Mouse (Mus musculus): ENCODE measurements around the gene Hist1h2bg. TPM values are rescaled to one million over a fixed set of nuclear protein-coding genes. Genes with fewer than 3 reads are reported as not detected.
"Not testable (repeated sequence)": the region's sequence is repeated elsewhere in the genome, so short reads cannot be mapped to it uniquely, and the experiment has no call there.

Hist1h2bg gene
- polyA plus RNA-seq, 1 experiment from 2014 or later: 8.6 TPM

DNA sequence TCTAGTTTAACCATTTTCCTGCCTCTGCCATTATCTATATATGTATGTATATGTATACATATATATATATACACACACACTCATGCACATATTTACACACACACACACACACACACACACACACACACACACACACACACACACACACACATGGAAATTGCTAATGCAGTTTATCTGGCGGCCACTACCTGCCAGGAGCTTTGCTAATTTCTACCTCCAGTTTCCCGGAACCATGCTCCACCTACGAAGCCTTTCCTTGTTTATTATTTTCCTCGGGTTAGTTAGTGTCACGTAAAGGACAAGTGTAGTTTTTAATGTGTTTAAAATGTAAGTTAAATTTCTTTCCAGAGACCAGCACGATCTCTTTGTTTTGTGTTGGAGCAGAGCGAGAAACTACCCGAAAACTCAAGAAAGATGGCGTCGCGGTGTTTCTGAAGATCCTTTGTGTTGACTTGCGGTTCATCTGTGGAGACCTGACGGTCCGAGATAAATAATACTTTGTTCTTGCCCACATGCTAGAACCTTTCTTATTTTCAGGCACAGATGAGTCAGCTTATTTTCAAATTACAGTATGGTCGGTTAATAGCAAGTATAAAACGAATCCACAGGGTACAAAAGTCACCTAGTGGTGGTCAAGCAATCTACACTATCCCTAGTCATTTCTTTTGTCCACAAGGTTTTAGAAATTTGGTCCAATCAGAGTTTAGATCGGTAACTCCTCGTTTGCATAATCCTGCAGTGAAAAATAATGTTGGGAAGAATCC, 8.3 kb upstream of the Hist1h2bg start:
- Histone ChIP-seq H3K9ac (replicated peaks; ENCODE audit: low read length) (peak overlapping the region; percentile 67), H3K4me1 (ENCODE audit: control insufficient read depth, insufficient read depth, low read length) (no peaks in the 10 kb centered on the region), H3K36me3 (replicated peaks; ENCODE audit: control insufficient read depth, insufficient read depth, low read depth, low read length) (no peaks in the 10 kb centered on the region), H3K4me2 (ENCODE audit: low read depth, low read length) (peak overlapping the region; percentile 62), H3K27me3 (ENCODE audit: control insufficient read depth, insufficient read depth, low read length) (no peaks in the 10 kb centered on the region), H3K4me3 (ENCODE audit: low read depth, low read length) (peak overlapping the region; percentile 30), H3K27ac (replicated peaks; ENCODE audit: low read depth, low read length) (peak overlapping the region; percentile 95), H3K9me3 (replicated peaks; ENCODE audit: control insufficient read depth, low read length) (no peaks in the 10 kb centered on the region)
- WGBS: 4% methylated on average over 18 of the region's 18 CpGs
- DNase-seq (ENCODE audit: low spot score) (peak; percentile 82), ATAC-seq (replicated peaks; ENCODE audit: insufficient number of reproducible peaks, low FRiP score, low TSS enrichment, low read depth) (peak; percentile 41; the same call in 1 of the 2 replicates)

DNA sequence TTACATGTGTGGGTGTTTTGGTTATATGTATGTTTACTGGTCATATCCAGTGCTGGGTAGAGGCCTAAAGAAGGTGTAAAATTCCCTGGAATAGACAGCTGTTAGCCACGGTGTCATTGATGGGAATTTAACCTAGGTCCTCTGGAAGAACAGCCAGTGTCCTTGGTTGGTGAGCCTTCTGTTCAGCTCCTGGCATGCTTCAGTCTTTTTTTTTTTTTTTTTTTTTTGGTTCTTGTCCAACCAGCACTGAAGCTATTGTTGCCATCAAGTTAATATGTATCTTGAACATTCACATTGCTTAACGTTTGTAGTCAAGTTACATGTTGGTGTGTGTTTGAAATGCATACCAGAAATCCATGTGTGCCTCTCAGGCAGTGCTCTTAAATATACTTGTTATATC, 6.7 kb upstream of the Hist1h2bg start:
- no peaks in the 10 kb centered on the region for H3K9me3 ChIP-seq (replicated peaks; ENCODE audit: control insufficient read depth, low read length)
- no peaks in the 10 kb centered on the region for H3K36me3 ChIP-seq (replicated peaks; ENCODE audit: control insufficient read depth, insufficient read depth, low read depth, low read length)
- no peak for DNase-seq (ENCODE audit: low spot score)
- H3K4me1 ChIP-seq (ENCODE audit: control insufficient read depth, insufficient read depth, low read length): no peaks in the 10 kb centered on the region
- WGBS: 85% methylated on average over 2 of the region's 2 CpGs
- H3K4me3 ChIP-seq (ENCODE audit: low read depth, low read length): no peak overlapping the region
- no peak overlapping the region for H3K9ac ChIP-seq (replicated peaks; ENCODE audit: low read length)
- no peak overlapping the region for H3K27ac ChIP-seq (replicated peaks; ENCODE audit: low read depth, low read length)
- no peak for ATAC-seq (replicated peaks; ENCODE audit: insufficient number of reproducible peaks, low FRiP score, low TSS enrichment, low read depth)
- no peak overlapping the region for H3K4me2 ChIP-seq (ENCODE audit: low read depth, low read length)
- H3K27me3 ChIP-seq (ENCODE audit: control insufficient read depth, insufficient read depth, low read length): no peaks in the 10 kb centered on the region

DNA sequence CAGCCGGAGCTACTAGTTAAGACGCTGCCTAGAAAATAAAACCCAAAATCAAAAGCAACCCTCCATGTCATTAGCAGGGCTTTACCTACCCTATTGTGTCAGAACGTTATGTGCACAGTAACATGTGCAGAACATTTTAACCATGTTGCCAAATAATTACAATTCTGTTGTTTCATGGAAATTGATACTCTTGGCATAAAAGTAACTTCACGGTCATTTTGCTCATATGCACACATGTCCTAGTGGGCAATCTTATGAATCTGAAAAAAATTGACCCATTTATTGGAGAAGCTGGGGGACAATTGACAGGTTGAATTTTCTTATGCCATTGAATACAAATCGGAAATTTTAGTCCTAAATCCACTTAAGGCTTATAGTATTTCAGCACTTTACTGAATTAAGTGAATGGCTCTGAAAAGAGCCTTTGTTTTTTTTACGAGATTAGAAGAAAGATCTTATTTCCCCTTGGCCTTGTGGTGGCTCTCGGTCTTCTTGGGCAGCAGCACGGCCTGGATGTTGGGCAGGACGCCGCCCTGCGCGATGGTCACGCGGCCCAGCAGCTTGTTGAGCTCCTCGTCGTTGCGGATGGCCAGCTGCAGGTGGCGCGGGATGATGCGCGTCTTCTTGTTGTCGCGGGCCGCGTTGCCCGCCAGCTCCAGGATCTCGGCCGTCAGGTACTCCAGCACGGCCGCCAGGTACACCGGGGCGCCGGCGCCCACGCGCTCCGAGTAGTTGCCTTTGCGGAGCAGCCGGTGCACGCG, 755 bp upstream of the Hist1h2bg start:
- peak; percentile 69 for DNase-seq (ENCODE audit: low spot score)
- ATAC-seq (replicated peaks; ENCODE audit: insufficient number of reproducible peaks, low FRiP score, low TSS enrichment, low read depth): not testable (repeated sequence)

DNA sequence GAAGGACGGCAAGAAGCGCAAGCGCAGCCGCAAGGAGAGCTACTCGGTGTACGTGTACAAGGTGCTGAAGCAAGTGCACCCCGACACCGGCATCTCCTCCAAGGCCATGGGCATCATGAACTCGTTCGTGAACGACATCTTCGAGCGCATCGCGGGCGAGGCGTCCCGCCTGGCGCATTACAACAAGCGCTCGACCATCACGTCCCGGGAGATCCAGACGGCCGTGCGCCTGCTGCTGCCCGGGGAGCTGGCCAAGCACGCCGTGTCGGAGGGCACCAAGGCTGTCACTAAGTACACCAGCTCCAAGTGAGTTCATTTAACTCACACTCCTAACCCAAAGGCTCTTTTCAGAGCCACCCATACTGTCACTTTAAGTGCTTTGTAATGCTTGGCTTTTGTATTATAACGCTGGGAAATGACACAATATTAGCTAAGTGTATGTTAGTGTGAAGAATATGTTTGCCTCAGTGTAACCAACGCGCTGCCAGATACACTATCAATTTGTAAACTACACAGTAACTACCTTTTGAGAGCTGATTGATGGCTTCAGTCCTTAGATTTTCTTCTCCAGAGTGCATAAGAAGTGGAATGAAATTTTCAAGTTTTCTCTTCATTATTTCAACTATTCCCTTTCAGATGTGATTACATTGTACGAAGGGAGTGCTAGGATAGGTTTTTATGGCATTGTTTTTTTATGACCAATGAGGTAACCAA, 465 bp downstream of the Hist1h2bg start:
- Histone ChIP-seq H3K4me2 (ENCODE audit: low read depth, low read length) (peak overlapping the region; percentile 71), H3K4me3 (ENCODE audit: low read depth, low read length) (peak overlapping the region; percentile 46), H3K9ac (replicated peaks; ENCODE audit: low read length) (peak overlapping the region; percentile 77), H3K27ac (replicated peaks; ENCODE audit: low read depth, low read length) (peak overlapping the region; percentile 95)
- not testable (repeated sequence) for H3K9me3 ChIP-seq (replicated peaks; ENCODE audit: control insufficient read depth, low read length); H3K36me3 ChIP-seq (replicated peaks; ENCODE audit: control insufficient read depth, insufficient read depth, low read depth, low read length); H3K4me1 ChIP-seq (ENCODE audit: control insufficient read depth, insufficient read depth, low read length); ATAC-seq (replicated peaks; ENCODE audit: insufficient number of reproducible peaks, low FRiP score, low TSS enrichment, low read depth); H3K27me3 ChIP-seq (ENCODE audit: control insufficient read depth, insufficient read depth, low read length)
- peak; percentile 63 for DNase-seq (ENCODE audit: low spot score)
- 1% methylated on average over 11 of the region's 34 CpGs for WGBS

More for the DNA sequence above, 755 bp upstream of the Hist1h2bg start:
- Histone ChIP-seq H3K4me3 (ENCODE audit: low read depth, low read length) (peak overlapping the region; percentile 32), H3K4me2 (ENCODE audit: low read depth, low read length) (peak overlapping the region; percentile 39), H3K9ac (replicated peaks; ENCODE audit: low read length) (peak overlapping the region; percentile 51), H3K27ac (replicated peaks; ENCODE audit: low read depth, low read length) (peak overlapping the region; percentile 93)
- H3K36me3 ChIP-seq (replicated peaks; ENCODE audit: control insufficient read depth, insufficient read depth, low read depth, low read length); H3K9me3 ChIP-seq (replicated peaks; ENCODE audit: control insufficient read depth, low read length); H3K4me1 ChIP-seq (ENCODE audit: control insufficient read depth, insufficient read depth, low read length); H3K27me3 ChIP-seq (ENCODE audit: control insufficient read depth, insufficient read depth, low read length): not testable (repeated sequence)
- 1% methylated on average over 19 of the region's 41 CpGs for WGBS

DNA sequence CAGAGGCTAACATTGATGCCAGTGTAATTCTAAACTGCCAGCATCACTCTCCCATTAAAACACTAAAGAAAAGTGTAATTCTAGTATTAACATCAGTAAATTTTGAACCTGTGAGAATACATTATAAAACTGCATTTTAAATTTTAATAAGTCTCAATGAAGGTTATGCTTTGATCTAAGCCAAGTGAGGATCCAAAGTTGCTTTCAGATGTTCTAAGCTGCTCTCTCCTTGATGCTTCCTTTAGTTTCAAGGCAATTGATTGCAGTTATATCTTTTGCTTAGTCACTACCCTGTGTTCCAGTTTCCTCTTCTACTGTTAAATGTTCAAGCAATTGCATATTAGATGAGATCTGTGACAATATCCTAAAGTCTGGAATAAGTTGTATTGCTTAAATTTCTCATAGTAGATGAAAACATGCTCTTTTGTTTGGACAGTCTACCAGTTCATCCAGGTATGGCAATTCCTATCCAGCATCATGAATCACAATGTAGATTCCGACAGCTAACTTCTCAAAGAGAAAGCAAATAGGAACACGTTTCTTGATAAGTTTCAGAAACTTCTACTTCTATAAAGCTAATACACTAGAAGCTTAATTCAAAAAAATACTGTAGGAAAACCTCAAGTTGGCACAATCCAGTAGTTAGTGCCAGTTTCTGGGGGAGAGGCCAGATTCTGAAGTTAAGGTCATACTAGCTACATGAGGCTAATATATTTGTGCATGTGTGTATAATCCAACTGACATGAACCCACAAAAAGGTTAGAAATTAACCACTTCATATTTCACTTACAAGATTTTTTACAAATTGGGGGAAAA, 1.2 kb downstream of the Hist1h2bg start:
- ATAC-seq (replicated peaks; ENCODE audit: insufficient number of reproducible peaks, low FRiP score, low TSS enrichment, low read depth) (no peak), DNase-seq (ENCODE audit: low spot score) (peak; percentile 68)
- WGBS: 41% methylated on average over 2 of the region's 2 CpGs
- peak overlapping the region; percentile 77 for H3K9ac ChIP-seq (replicated peaks; ENCODE audit: low read length)
- peak overlapping the region; percentile 71 for H3K4me2 ChIP-seq (ENCODE audit: low read depth, low read length)
- H3K27ac ChIP-seq (replicated peaks; ENCODE audit: low read depth, low read length): peak overlapping the region; percentile 95
- no peaks in the 10 kb centered on the region for H3K36me3 ChIP-seq (replicated peaks; ENCODE audit: control insufficient read depth, insufficient read depth, low read depth, low read length)
- H3K27me3 ChIP-seq (ENCODE audit: control insufficient read depth, insufficient read depth, low read length): no peaks in the 10 kb centered on the region
- no peaks in the 10 kb centered on the region for H3K9me3 ChIP-seq (replicated peaks; ENCODE audit: control insufficient read depth, low read length)
- H3K4me1 ChIP-seq (ENCODE audit: control insufficient read depth, insufficient read depth, low read length): no peaks in the 10 kb centered on the region
- H3K4me3 ChIP-seq (ENCODE audit: low read depth, low read length): peak overlapping the region; percentile 46

DNA sequence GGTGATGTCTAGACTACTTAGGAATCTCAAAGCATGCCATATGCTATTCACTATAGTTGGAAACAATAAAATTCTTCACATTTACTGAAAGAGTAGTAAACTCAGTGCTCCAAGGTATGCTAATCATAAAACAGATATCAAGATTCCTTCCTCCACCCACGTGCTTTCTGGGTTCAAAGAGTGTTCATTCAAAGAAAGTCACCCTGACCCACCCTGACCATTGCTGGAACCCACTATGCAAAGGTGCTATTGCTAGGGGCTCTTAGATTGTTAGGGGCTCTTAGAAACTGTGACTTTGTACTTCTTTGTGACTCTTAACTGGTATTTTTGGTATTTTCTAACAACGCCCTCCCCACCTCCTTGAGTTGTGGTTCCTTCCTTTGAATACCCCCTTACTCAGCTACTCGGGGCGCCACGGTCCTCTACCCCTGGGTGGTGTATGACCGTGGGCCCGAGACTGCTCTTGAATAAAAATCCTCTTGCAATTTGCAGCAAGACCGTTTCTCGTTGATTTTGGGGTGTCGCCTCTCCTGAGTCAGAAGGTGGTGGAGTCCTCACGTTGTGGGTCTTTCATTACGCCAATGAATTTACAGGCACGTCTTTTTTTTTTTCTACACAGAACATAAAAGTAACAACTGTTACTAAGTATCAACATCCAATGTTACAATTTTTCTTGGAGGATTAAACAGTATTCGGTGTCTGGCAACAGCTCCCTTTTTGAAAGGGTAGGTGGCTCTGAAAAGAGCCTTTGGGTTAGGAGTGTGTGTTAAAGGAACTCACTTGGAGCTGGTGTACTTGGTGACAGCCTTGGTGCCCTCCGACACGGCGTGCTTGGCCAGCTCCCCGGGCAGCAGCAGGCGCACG, 2.1 kb downstream of the Hist1h2bg start:
- not testable (repeated sequence) for H3K27me3 ChIP-seq (ENCODE audit: control insufficient read depth, insufficient read depth, low read length); DNase-seq (ENCODE audit: low spot score); H3K36me3 ChIP-seq (replicated peaks; ENCODE audit: control insufficient read depth, insufficient read depth, low read depth, low read length); H3K9me3 ChIP-seq (replicated peaks; ENCODE audit: control insufficient read depth, low read length); H3K4me1 ChIP-seq (ENCODE audit: control insufficient read depth, insufficient read depth, low read length); ATAC-seq (replicated peaks; ENCODE audit: insufficient number of reproducible peaks, low FRiP score, low TSS enrichment, low read depth)
- Histone ChIP-seq H3K9ac (replicated peaks; ENCODE audit: low read length) (peak overlapping the region; percentile 68), H3K4me3 (ENCODE audit: low read depth, low read length) (peak overlapping the region; percentile 46), H3K27ac (replicated peaks; ENCODE audit: low read depth, low read length) (peak overlapping the region; percentile 95), H3K4me2 (ENCODE audit: low read depth, low read length) (peak overlapping the region; percentile 71)
- 11% methylated on average over 17 of the region's 20 CpGs for WGBS

Measured in embryonic facial prominence, embryonic 11.5 days (tissue).